Mouse (Mus musculus) neural tube, embryonic 14.5 days (tissue): ENCODE data around the gene Adra2c. TPM values are rescaled to one million over a fixed set of nuclear protein-coding genes. Genes with fewer than 3 reads are reported as not detected.

Experiments used
- ATAC-seq: fragments of 200-750 bp; cut with Nextera tagmentation; 2 replicates; pipeline ENCODE4 v1.8.0; 2017; ENCODE audit warnings: low read depth, mild to moderate bottlenecking, moderate TSS enrichment, moderate library complexity
- H3K27ac ChIP-seq: fragments of 300-500 bp; sonication (generic); 2 replicates; pipeline ENCODE4 v1.5.1; 2014; ENCODE audit warnings: low read depth, mild to moderate bottlenecking, control low read depth, low read length, moderate library complexity, mixed read lengths
- H3K27me3 ChIP-seq: fragments of 300-500 bp; sonication (generic); 2 replicates; pipeline ENCODE4 v1.6.1; 2014; ENCODE audit warnings: low read length; ENCODE audit not compliant: control insufficient read depth, insufficient read depth
- H3K36me3 ChIP-seq: fragments of 300-500 bp; sonication (generic); 2 replicates; pipeline ENCODE4 v1.6.1; 2014; ENCODE audit warnings: low read length, mixed read lengths; ENCODE audit not compliant: control insufficient read depth, insufficient read depth
- H3K4me1 ChIP-seq: fragments of 300-500 bp; sonication (generic); 2 replicates; pipeline ENCODE4 v1.6.1; 2014; ENCODE audit warnings: low read length; ENCODE audit not compliant: control insufficient read depth, insufficient read depth
- H3K4me2 ChIP-seq: fragments of 300-500 bp; sonication (generic); 2 replicates; pipeline ENCODE4 v1.6.1; 2014; ENCODE audit warnings: mild to moderate bottlenecking, low read depth, low read length, control low read depth
- H3K4me3 ChIP-seq: fragments of 300-500 bp; sonication (generic); 2 replicates; pipeline ENCODE4 v1.5.1; 2014; ENCODE audit warnings: low read depth, low read length, control low read depth, mixed read lengths
- H3K9ac ChIP-seq: fragments of 300-500 bp; sonication (generic); replicated peaks from 2 replicates; pipeline ENCODE4 v1.6.1; 2014; ENCODE audit warnings: low read depth, mild to moderate bottlenecking, control low read depth, low read length, mixed read lengths
- H3K9me3 ChIP-seq: fragments of 300-500 bp; sonication (generic); 2 replicates; pipeline ENCODE4 v1.6.1; 2016; ENCODE audit warnings: low read length; ENCODE audit not compliant: control insufficient read depth
- WGBS: fragments of 180-500 bp; shearing (Covaris S2); extraction: QIAGEN DNeasy Blood & Tissue Kit; methylation state at CpG from one replicate; pipeline ENCODE4 v1.1.7; 2014; 5-methylcytosine and 5-hydroxymethylcytosine counted together
- polyA plus RNA-seq: library from polyadenylated mRNA; unstranded; fragments of >200 nt; fragmentation: Nextera tagmentation; extraction: Ambion mirVana; gene quantifications from 2 replicates; pipeline ENCODE4 v1.2.1, GENCODE M21; 2014

Adra2c gene
- polyA plus RNA-seq, 1 experiment from 2014 or later = 0.99 TPM

DNA sequence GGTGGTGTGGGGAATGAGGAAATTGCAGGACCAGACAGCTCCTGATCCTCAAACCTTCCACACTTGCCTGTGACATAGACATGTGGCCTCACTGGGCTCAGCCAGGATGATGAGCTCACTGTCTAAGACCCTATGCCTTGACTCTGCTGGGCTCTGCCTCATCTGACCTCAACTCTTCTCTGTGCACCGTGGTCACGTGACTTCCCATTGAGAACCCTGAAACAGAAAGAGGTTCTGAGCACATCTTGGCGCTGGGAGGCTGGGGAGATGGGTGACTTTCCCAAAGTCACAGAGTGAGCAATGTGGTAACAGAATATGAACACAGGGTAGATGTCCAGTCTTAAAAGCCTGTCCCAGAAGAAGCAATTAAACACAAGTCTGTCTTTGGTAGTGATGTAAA lies 37.1 kb downstream of the Adra2c start:
- Histone ChIP-seq H3K4me1 (peaks cover 7% of the 10 kb centered on the region; the same call in 1 of the 2 replicates), H3K36me3 (no peaks in the 10 kb centered on the region), H3K4me2 (no peak overlapping the region), H3K9ac (no peak overlapping the region), H3K27ac (no peak overlapping the region), H3K27me3 (no peaks in the 10 kb centered on the region), H3K9me3 (no peaks in the 10 kb centered on the region), H3K4me3 (no peak overlapping the region)
- ATAC-seq = no peak
- 84% methylated on average over 3 of the region's 3 CpGs for WGBS

GRCm38 (mm10) chr5:35320650-35321049 lies 42.5 kb downstream of the Adra2c start:
- H3K4me3 ChIP-seq = no peak overlapping the region
- no peaks in the 10 kb centered on the region for H3K36me3 ChIP-seq
- ATAC-seq = no peak
- no peak overlapping the region for H3K9ac ChIP-seq
- H3K4me1 ChIP-seq = no peaks in the 10 kb centered on the region
- no peak overlapping the region for H3K4me2 ChIP-seq
- WGBS = 80% methylated on average over 2 of the region's 2 CpGs
- no peaks in the 10 kb centered on the region; the same call in 1 of the 2 replicates for H3K27me3 ChIP-seq
- no peak overlapping the region for H3K27ac ChIP-seq
- H3K9me3 ChIP-seq = no peaks in the 10 kb centered on the region

DNA sequence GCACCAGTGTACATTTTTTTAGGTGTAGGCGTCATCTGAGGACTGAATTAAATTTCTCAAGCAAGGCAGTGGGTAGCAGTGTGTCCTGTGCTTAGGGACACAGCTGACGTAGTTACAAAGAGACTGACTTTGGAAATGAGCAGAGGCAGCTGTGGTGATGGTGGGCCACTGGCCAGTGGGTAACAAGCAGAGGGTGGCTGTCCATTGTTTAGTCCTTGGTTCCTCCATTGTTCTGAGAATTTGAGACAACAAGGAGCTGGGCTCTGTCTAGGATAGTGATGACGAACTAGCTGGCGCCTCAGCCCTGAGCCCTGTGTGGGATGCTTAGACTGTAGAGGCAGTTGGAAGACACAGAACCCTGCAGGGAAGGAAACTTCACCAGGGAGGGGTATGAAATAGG lies 52.7 kb downstream of the Adra2c start:
- Histone ChIP-seq H3K9ac (no peak overlapping the region), H3K36me3 (no peaks in the 10 kb centered on the region), H3K4me2 (no peak overlapping the region), H3K4me3 (no peak overlapping the region), H3K27me3 (no peaks in the 10 kb centered on the region), H3K4me1 (no peaks in the 10 kb centered on the region), H3K27ac (no peak overlapping the region), H3K9me3 (no peaks in the 10 kb centered on the region)
- ATAC-seq = no peak
- 67% methylated on average over 4 of the region's 4 CpGs for WGBS

Other genes starting within 250 kb of the Adra2c start
- gene Hgfac, start 236.8 kb upstream of the Adra2c start, polyA plus RNA-seq = 0.40 and 0.54 TPM in 2 replicates
- gene Dok7, start 221.6 kb upstream of the Adra2c start, polyA plus RNA-seq = 4.2 and 5.7 TPM in 2 replicates
- 156 and 161 TPM in 2 replicates for gene Lrpap1, start 172.6 kb upstream of the Adra2c start, polyA plus RNA-seq
- 0.17 and 3.3 TPM in 2 replicates for gene Hmx1, start 110.8 kb downstream of the Adra2c start, polyA plus RNA-seq
- gene Cpz, start 247.4 kb downstream of the Adra2c start, polyA plus RNA-seq = 2.5 TPM in 1 of 2 replicates, not detected in the other